Mouse (Mus musculus) heart, adult 8-10 months (tissue): Measurements from ENCODE around the gene Ibtk. TPM values are rescaled to one million over a fixed set of nuclear protein-coding genes. Genes with fewer than 3 reads are reported as not detected.
A peak's percentile ranks its signal among the peaks of the same experiment; 100 is the strongest.
"Not testable (repeated sequence)": the region's sequence is repeated elsewhere in the genome, so short reads cannot be mapped to it uniquely, and the experiment has no call there.

Experiments used
- DNase-seq: peaks from one replicate; pipeline ENCODE4 v3.0.0; 2022; ENCODE audit warnings: low spot score
- total RNA-seq, 4 experiments: library from RNA; stranded (reverse); gene quantifications; 2 replicates each; pipeline ENCODE4 v1.2.4; 2022

The Ibtk gene
- 10 to 100 TPM; 29.9 to 33.3 (median 30.4) TPM for total RNA-seq

DNA sequence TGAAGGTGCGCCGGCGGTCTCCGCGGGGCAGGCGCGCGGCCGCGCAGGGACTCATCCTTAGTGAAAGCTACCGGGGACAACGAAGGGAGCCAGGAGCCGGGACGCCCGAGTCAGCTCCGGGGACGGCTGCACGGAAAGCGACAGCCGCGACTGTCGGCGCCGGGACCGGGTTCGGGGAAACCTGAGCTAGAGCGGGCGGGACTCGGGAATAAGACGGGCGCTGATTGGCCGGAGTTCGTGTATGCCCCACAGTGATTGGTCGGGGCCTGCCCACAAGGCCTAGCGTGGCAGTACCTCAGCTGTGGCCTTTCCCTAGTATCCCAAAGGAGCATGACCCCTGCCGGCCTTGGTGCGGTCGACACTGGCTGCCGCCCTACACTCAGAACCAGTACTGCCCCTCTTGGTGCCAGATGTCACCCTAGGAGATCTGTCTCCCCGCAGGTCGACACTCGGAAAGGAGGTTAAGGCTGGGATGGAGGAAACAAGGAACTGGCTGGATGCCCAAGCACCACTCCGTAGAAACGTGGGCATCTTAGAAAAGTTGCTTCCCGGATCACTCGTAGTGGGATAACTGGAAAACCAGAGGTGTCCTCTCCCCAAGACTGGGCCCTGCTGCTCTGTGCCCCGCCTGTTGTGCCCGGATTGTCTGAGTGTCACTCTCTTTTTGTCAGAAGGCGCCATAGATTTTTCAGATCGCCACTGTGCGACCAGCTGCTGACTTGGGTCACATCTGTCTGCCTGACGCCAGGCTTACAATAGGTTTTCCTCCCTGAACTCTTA is at the start of gene Ibtk:
Gene Ibtk, minus strand, starts transcription at position 193 of the 780 bp plus-strand sequence.
- peak; percentile 99 for DNase-seq

DNA sequence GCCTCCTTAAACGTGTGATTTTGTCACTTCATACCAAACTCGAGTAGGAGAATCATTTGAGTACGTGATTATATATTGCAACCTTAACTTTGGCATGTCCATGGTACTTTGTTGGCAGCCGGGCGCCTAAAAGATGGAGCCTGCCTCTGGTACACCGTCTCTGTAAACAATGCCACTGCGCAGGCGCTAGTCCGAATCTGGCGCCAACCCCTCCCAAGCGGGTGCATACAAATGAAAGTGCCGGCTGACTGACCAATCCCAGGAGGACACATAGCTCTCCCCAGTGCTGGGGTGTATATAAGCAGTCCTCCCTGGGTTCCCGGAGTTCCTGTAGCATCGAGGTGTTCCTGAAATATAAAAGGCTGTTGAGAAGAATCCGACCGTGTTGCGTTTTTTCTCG is 42.4 kb upstream of the Ibtk start:
- not testable (repeated sequence) for DNase-seq

DNA sequence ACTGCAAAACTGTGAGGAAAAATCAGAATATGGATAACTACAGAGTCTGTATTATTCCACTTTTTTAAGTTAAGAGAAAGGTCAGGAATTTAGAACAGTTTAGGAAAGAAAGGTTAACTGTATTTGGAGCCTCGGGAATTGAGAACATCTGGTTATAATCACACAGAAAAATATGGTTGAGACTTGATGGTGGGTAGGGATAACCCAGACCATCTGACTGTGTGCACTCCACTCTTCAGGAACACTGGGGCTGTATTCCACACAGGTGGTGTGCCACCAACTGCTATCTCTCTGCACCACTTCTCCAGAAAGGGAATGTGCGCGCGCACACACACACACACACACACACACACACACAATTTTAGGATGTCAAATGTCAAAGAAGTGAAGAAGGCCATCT is 31.1 kb upstream of the Ibtk start:
- DNase-seq = no peak

DNA sequence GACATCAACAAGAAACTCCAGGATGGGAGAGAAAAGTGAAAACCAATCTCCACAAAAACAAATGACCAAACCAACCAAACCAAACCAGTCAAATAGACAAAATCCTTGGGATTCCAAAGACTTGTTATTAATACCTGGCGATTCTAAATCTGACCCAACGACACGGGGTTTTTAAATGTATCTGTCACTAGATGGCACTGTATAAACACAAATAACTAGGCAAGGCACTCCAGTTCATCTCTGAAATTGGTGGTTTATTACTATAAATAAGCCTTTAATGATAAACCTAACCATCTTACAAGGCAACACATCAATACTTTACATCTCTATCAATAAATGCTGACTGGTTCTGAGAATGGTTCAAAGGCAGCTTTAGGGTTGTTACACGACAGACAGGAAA is 30.3 kb upstream of the Ibtk start:
- peak; percentile 9 for DNase-seq

DNA sequence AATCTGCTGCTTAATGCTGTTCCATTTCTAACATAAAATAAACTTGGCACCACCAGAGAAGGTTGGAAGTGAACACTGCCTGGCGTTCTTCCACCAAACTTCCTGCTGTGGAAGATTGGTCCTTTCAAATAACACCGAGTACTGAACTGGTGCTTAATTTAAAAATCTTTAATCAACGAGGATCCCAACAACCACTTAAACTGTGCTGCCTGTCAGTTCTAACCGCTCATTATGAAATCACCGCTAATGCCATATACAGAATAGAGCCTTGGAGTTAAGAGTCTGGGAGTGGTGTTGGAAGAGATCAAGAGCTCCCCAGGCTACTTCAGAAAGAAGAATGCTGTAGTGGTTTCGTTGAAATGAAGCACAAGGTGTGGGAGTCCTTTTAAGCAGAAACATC is 28.4 kb upstream of the Ibtk start:
- no peak for DNase-seq

DNA sequence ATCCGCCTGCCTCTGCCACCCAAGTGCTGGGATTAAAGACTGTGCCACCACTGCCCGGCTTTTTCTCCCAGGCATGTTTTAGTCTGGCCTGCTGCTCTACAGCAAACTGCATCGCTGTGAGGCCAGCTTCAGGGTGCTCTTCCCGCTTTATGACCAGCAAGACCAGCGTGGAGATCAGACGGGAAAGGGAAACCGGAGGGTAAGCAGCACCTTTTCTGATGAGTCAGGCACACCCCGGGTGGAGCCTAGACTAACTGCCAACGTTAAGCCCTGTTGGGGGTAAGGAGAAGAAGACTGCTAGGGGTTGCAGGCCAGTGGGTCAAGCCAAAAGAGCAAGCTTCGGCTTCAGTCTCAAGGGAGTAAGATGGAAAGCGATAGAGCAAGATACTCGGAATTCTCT is 23.1 kb upstream of the Ibtk start:
- DNase-seq = no peak

DNA sequence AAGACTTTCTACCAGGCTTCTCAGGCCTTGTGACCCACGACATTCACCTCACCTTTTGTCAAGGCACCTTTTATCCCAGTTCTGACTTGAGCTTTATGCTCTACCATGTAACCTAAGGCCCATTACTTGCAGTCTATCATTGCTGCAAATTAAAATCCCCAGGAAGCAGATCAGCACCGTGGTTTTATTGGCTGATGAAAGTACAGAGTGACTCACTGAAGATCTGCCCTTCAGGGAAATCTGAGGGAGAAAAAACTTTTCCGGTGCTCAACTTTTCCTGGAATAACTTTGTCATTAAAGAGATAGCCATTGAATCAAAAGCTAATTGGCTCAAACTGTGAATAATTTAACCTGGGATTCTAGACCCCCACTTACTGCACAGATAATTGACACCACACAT is 22.3 kb upstream of the Ibtk start:
- no peak for DNase-seq

DNA sequence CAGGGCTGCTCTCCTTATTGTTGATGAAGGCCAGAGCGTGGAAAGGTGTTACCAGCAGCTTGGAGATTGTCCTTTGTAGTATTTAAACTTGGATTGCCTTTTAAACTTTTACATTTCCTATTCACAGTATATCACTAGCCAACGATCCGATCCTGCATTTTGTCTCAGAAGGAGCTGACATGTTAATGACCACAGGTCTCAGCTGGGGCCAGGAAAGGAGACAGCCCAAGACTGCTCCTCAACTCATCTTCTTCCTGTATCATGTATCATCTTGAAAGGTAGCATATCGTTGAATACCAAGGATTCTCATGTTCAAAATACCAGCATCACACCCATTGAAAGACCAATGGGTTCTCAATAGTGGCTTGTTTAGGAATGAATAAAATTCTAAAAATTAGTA is 21.2 kb upstream of the Ibtk start:
- DNase-seq = no peak

DNA sequence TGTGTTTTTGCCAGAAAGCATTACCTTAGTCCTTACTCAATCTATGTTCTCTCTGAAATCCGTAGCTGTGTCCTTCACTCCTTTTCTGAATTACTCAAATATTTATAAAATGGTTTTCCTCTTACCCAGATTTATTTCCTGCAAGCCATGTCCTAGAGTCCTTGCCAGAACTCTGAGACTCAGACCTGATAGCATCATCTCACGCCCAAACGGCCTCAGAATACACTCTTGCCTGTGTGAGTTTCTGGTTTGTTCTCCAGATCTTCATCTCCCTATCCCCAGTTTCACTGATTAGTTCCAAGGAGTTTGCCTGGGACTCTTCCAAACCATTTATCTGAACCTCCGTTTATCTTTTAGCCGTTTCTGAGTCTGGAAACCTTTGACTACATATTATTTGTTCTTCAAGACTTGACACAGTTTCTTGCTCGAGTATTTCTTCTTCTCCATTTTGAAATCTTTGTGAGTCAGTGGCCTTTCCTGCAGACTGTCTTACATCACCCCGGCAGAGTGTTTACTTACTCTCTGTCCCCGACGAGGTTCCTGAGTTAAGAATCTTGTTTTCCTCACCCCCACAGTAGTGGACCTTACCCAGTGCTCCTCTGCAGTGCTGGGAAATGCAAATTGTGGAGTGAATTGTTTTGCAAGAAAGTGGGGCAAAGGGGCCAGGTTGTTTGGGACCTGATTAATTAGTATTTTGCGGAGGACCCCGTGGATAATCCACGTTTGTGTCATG is 20.1 kb upstream of the Ibtk start:
- DNase-seq = no peak

DNA sequence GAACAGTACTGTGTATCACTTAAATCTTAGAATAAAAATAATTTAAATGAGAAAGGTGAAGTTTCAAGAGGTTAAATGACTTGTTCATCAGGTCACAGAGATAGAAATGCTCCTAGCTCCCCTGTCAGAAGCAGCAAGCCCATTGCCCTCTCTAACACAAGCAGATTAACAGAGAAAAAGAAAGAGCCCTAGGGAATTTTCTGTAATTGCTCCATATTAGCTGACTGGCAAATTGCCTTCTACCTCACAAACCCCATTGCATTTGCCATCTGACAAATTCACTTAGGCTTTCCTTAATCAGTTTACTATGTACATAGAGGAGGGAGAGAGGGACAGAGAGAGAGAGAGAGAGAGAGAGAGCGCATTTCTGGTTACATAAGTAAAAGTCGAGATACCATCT is 18.1 kb upstream of the Ibtk start:
- DNase-seq = no peak

DNA sequence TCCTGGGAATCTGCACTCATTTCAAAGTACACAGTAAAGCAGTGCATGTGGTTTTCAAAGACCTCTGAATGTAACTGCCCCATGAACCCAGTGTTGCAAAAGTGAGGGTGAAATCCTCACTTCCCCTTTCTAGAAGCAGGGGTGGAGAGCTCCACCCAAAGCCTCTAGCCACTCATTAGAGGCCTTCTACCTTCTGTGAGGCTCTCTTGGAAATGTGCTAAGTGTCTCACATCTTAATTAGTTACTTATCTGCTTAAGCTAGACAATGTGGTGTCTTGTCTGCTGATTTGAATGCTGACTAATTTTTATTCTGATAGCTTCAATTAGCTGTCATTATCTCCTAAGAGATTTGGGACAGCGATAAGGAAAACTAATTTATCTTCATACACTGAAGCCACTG is 13.3 kb upstream of the Ibtk start:
- no peak for DNase-seq

DNA sequence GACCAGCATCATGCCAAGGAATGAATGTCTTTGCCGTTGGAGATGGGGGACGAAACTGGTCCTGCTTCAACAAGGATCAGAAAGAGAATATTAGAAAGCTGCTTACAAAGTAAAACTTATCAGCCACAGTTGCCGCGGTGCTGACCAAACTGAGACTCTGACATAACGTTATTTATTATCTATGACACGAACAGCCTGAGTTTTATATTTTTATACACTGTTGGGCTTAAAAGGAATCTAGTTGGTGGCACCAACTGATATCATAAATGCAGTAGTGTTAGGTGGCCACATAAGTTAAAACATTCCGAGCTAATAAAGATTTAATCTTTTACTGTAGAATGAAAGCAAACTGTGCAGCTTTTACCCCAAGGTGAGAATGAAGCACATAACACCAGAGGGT is 1.7 kb upstream of the Ibtk start:
- no peak for DNase-seq

DNA sequence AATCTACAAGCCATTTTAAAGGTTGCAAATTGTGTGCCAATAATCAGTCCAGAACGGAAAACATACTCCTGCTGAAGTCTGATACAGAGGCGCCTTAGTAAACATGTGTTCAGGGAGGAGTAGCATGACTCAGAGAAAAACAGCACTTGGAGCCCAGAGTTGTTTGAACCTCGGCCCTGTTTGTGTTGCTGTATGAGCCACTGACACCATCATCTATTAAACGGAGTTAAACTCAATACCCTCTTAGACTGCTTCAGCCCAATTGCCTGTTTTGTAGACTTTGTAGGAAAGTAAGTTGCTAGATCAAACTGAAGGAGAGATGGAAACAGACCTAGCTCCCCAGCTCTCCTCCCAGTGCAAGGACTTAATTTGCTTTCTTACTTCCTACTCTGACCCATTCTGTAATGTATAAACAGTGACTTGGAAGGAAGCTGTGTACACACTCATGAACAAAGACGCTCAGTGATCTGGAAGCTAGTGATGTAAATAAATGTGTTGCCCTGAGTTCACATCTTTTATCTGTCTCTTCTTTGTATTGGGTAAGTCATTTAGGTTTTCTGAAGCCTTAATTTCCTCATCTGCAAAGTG is 882 bp upstream of the Ibtk start:
- DNase-seq = peak; percentile 53

DNA sequence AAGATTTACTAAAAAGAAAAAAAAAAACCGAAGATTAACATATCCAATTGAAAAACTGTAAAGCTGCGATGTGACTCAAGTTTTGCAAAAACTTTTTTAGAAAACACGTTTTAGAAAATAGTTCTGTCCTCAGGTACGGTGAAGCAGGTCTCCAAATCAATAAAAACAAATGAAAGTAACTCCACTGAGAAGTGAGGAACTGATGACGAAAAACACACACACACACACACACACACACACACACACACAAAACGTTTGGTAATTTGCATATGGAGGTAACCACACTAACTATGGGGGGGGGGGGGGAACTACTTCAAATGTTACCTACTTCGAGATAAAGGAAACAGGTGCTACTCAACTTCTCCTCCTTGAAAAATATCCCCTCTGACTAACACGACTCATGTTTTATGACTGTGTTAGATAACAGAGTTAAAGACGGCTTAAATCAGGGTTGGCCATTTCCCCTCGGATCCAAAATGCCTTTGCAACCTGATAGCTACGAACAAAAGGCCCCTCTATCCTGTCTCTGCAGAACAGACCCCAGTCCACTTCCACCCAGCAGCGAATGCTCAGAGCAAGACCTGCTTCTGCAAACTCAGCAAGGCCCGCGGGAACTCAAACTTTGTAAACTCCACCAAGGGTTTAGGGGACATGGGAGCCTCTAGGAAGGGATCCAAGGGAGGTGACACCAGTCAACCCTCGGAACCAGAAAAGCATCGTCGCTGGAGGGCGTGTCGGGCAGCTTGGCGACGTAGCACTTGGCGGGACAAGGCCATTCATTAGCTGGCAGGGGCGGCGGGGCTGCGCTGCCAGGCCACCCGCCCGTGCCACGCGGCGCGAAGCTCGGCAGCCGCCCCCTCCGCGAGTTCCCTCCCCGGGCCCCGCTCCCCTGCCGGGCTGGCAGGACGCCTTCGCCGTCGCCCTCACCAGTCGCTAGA is 661 bp downstream of the Ibtk start:
- peak; percentile 73 for DNase-seq

DNA sequence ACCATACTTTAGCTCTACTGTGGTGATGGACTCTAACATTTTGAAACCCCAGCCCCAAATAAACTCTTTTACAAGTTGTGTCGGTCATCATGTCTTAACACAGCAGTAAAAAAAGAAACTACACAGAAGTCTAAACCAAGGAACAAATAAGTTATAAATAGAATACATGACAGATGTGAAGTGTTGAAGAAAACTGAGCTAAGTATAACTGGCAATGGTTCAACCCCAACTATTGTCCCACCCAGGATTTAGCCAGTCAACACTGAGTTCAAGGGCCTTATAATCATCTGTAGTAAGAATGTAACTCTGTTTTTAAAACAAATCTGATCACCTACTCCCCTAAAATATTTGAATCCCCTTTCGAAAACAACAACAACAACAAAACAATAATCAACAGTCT is 3.6 kb downstream of the Ibtk start:
- DNase-seq = no peak

DNA sequence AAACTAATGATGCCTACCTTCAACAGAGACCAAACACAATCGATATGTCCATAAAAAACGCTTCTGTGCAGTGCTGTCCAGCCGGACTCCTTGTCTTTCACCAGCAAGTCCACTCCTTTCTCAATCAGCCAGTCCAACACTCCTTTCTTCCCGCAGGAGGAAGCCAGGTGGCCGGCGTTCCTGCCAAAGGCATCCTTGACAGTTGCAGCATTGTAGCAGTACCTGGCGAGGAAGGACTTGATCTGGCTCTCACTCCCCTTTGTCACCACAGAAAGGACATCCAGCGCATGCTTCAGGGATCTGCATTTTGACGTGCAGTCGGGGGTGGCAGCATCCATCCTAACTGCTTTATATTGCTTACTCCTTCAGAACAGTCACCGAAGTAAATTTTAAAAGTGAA is 5.8 kb downstream of the Ibtk start:
- no peak for DNase-seq

DNA sequence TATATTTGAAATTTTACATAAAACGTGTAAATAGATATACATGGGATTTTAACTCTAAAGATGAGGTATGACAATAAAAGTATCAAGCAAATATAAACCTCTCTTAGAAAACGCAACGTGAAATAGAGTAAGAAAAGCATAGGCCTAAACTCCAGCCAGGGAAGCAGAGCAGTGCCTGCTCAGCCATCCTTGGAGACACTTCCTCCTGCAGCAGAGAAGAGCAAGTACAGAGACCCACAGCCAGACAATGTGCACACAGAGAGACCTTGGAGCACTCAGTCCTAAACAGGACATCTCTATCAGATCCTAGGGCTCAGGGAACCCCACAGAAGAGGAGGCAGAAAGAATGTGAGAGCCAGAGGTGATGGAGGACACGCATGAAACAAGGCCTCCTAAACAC is 7.0 kb downstream of the Ibtk start:
- no peak for DNase-seq

DNA sequence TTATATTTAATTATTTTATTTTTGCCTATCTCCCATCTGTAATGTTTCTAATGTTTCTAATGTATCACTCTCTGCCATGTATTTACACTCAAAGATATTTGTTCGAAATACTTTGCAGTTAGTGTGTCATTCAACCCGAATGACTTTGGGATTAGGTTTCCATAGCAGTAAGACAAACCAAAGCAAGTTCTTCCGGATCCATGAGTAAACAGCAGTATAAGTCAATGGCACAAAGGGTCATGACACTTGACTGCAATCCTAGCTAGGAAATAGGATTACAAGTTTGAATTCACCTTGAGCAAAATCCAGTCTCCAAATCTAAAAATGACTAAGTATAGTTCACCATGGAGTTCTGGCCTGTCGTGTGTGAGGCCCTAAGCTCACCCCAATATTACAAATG is 9.9 kb downstream of the Ibtk start:
- DNase-seq = no peak

DNA sequence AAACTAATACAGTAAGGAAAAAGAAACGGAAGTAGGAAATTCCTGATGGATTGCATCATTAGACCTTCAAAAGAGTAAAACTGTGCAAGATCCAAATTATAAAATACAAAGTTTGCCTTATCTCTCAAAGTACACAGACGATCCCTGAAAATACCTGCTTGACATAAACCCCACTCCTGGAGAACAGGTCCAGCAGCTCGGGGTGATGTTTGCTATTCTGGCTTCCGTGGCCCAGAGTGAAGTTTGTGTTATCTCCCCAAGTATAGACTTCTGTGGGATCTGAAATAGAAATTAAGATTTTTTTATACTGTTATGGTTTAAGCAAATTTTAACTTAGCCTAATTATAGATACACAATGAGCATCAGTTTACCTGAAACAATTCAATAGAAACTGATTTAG is 14.3 kb downstream of the Ibtk start:
- no peak for DNase-seq

DNA sequence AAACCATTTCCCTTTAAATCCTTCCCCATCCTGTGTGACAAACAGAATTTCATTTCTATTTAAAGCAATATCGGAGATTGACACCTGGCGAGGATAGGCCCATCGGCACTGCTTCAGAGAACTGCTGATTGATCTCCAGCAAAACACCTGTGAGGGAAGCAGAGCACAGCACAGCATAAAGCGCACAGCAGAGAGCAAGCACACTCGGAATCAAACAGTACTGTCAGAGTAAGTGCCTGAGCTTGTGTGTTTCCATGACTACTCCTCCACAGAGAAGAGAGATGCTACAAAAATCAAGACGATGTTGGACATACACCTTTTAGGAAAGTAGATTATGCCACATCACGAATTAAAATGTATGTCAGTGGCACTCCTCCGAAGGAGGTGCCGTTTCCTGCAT is 25.1 kb downstream of the Ibtk start:
- DNase-seq = no peak

DNA sequence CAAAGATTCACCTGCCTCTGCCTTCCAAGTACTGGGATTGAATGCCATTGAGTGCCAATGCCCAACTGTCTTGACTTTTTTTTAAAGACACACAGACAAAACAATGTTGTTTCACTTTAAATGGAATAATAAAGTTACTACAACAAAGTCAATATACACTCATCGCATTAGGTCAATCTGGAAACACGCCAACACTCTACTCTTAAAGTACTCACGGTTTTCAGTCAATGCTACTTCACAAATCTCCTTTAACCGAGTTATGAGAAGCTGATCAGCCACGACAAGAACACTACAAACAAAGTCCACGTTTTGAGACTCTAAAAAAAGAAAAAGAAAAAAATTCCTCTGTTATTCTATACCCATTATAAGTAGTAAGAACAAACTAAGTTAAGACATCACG is 31.8 kb downstream of the Ibtk start:
- DNase-seq = no peak

DNA sequence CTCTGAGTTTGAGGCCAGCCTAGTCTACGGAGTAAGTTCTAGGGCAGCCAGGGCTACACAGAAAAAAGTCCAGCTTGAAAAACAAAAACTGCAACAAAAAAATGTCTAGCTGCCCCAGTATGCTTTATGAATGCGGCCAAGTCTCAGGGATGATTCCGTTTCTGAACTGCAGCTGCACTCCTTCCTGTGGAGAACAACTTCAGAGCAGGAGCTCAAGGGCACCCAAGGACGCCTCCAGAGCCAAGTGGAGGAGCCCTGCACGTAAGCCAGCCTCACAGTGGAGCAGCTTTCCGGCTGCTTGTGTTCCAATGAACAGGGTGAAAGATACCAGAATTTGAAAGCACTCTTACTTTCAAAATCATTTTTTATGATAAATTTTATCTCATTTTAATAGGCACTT is 41.8 kb downstream of the Ibtk start:
- DNase-seq = no peak
